Mouse (Mus musculus): ENCODE data around the gene Tbk1.

DNA sequence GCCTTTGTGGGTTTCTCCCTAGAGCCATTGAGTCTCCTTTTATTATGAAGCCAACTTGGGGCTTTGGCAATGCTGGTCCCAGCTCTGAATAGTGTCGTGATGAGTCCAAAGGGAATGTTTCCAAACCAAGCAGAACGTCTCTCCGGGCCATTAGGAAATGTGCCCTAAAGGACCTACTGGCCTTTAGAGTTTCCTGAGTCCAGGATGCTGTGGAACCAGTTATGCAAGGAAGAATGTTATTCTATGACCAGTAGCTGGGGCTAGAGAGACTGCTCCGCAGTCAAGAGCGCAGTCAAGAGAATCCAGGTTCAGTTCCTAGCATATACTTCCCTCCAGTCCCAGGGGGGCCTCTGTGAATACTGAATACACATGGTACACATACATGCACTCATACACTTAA lies 86.6 kb downstream of the Tbk1 start:
- TF ChIP-seq CTCF (IDR thresholded peaks at IDR 0.05; ENCODE audit: borderline replicate concordance, insufficient read depth, low read length) (no peak), POLR2A (IDR thresholded peaks at IDR 0.05; ENCODE audit: low read depth, low read length) (no peak)

Measured in embryonic fibroblast, embryonic 13.5 days (primary cell).